Mouse (Mus musculus): ENCODE data around the gene Ttc17. TPM values are rescaled to one million over a fixed set of nuclear protein-coding genes. Genes with fewer than 3 reads are reported as not detected.

Ttc17 gene
- polyA plus RNA-seq, 1 experiment from 2014 or later, result 19.7 TPM

DNA sequence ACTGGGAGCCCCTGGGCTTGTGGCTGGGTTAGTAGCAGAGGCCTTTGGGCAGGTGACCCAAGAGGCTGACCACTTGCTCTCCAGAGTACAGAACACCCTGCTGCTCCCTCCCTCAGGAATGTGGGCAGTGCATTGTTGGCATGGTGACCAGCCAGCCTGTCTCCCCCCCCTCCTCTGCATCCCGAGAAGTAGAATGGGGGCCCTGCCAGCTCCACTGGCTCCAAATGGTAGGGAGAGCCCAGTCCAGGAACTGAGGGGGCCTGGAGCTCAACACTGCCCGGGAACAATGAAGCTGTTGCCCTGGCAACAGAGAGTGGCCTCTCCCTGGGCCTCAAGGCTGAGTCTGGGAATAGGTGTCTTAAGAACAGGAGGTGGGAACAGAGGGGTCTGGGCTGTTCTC is 117.3 kb downstream of the Ttc17 start:
- WGBS, result 0% methylated on average over 2 of the region's 2 CpGs
- H3K4me2 ChIP-seq (ENCODE audit: low read depth, low read length), result no peak overlapping the region
- H3K36me3 ChIP-seq (ENCODE audit: control insufficient read depth, insufficient read depth, low read length), result no peaks in the 10 kb centered on the region
- no peaks in the 10 kb centered on the region for H3K9me3 ChIP-seq (replicated peaks; ENCODE audit: control insufficient read depth, low read length)
- H3K27me3 ChIP-seq (ENCODE audit: control insufficient read depth, insufficient read depth, low read length), result no peaks in the 10 kb centered on the region
- 0 out of 2 replicates have a peak, but pooled peaks cover 2% of the 10 kb centered on the region for H3K4me1 ChIP-seq (ENCODE audit: control insufficient read depth, insufficient read depth, low read length)
- H3K4me3 ChIP-seq (replicated peaks; ENCODE audit: low read length), result no peak overlapping the region
- H3K9ac ChIP-seq (ENCODE audit: low read length), result no peak overlapping the region
- ATAC-seq (ENCODE audit: insufficient read depth, low FRiP score), result peak; percentile 59; the same call in 1 of the 2 replicates
- no peak overlapping the region for H3K27ac ChIP-seq (ENCODE audit: low read length)

DNA sequence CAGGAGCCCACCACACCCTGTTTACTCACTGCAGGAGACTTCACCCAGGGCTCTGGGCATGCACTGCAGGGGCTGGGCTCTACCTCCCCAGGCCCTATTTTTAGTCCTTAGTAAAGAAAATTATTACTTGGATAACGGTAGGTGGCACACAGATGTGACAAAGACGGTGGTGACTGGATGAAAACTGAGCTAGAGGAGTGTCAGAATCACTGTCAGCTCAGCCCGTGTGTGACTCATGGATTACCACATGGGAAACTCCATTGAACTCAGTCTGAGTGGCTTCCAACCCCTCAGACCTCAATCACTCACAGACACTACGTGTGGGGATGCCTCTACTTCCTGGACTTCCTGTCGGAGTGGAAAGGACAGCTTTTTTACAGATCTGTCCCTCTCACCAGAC is 118.4 kb downstream of the Ttc17 start:
- WGBS, result 36% methylated on average over 5 of the region's 5 CpGs
- Histone ChIP-seq H3K27ac (ENCODE audit: low read length) (no peak overlapping the region), H3K4me1 (ENCODE audit: control insufficient read depth, insufficient read depth, low read length) (0 out of 2 replicates have a peak, but pooled peaks cover 2% of the 10 kb centered on the region), H3K27me3 (ENCODE audit: control insufficient read depth, insufficient read depth, low read length) (no peaks in the 10 kb centered on the region), H3K9ac (ENCODE audit: low read length) (no peak overlapping the region), H3K4me2 (ENCODE audit: low read depth, low read length) (no peak overlapping the region), H3K36me3 (ENCODE audit: control insufficient read depth, insufficient read depth, low read length) (no peaks in the 10 kb centered on the region), H3K4me3 (replicated peaks; ENCODE audit: low read length) (no peak overlapping the region), H3K9me3 (replicated peaks; ENCODE audit: control insufficient read depth, low read length) (no peaks in the 10 kb centered on the region)
- ATAC-seq (ENCODE audit: insufficient read depth, low FRiP score), result no peak

GRCm38 (mm10) chr2:94287435-94287834 is 119.1 kb downstream of the Ttc17 start:
- no peaks in the 10 kb centered on the region for H3K27me3 ChIP-seq (ENCODE audit: control insufficient read depth, insufficient read depth, low read length)
- H3K36me3 ChIP-seq (ENCODE audit: control insufficient read depth, insufficient read depth, low read length), result no peaks in the 10 kb centered on the region
- H3K9me3 ChIP-seq (replicated peaks; ENCODE audit: control insufficient read depth, low read length), result no peaks in the 10 kb centered on the region
- no peak for ATAC-seq (ENCODE audit: insufficient read depth, low FRiP score)
- 64% methylated on average over 7 of the region's 7 CpGs for WGBS
- no peak overlapping the region for H3K4me3 ChIP-seq (replicated peaks; ENCODE audit: low read length)
- H3K27ac ChIP-seq (ENCODE audit: low read length), result no peak overlapping the region
- 0 out of 2 replicates have a peak, but pooled peaks cover 2% of the 10 kb centered on the region for H3K4me1 ChIP-seq (ENCODE audit: control insufficient read depth, insufficient read depth, low read length)
- no peak overlapping the region for H3K9ac ChIP-seq (ENCODE audit: low read length)
- H3K4me2 ChIP-seq (ENCODE audit: low read depth, low read length), result no peak overlapping the region

DNA sequence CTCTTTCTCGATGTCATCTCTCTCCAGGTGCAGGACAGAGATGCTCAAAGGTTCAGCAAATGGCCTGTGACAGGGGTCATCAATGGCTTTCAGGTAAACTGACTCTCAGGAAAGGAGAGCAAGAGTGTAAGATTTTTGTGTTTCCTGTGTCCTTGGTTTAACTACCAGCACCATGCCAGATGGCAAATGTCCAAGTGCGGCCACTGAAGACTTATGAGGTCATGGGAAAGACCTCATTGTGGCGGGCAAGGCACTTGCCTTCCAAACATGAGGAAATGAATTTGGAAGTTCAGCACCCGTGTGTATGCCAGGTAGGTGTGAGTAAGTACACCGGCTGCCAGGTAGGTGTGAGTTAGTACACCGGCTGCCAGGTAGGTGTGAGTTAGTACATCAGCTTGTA is 123.0 kb downstream of the Ttc17 start:
- Histone ChIP-seq H3K4me1 (ENCODE audit: control insufficient read depth, insufficient read depth, low read length) (no peaks in the 10 kb centered on the region), H3K4me2 (ENCODE audit: low read depth, low read length) (no peak overlapping the region), H3K4me3 (replicated peaks; ENCODE audit: low read length) (no peak overlapping the region), H3K36me3 (ENCODE audit: control insufficient read depth, insufficient read depth, low read length) (no peaks in the 10 kb centered on the region), H3K27ac (ENCODE audit: low read length) (no peak overlapping the region), H3K9me3 (replicated peaks; ENCODE audit: control insufficient read depth, low read length) (no peaks in the 10 kb centered on the region), H3K27me3 (ENCODE audit: control insufficient read depth, insufficient read depth, low read length) (no peaks in the 10 kb centered on the region), H3K9ac (ENCODE audit: low read length) (no peak overlapping the region)
- no peak for ATAC-seq (ENCODE audit: insufficient read depth, low FRiP score)
- 66% methylated on average over 6 of the region's 6 CpGs for WGBS

DNA sequence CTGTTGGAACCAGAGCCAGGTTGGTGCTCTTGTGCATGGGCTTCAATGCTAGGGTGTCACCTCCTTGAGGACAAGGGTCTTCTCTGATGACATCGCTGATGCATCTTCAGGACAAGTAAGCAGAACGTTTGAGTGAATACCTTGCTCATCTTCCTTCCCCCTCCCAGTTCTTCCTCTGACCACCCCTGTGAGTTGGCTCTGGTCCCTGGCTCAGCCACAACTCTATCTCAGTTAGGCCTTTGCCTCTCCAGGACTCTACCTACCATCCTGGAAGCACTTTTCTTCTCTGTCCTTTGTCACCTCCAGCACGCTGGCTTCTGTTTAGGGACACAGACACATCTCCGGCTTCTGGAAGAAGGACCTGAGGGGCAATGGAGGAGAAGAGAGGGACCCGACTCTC is 126.9 kb downstream of the Ttc17 start:
- Histone ChIP-seq H3K9me3 (replicated peaks; ENCODE audit: control insufficient read depth, low read length) (no peaks in the 10 kb centered on the region), H3K27ac (ENCODE audit: low read length) (no peak overlapping the region), H3K36me3 (ENCODE audit: control insufficient read depth, insufficient read depth, low read length) (no peaks in the 10 kb centered on the region), H3K9ac (ENCODE audit: low read length) (no peak overlapping the region), H3K4me3 (replicated peaks; ENCODE audit: low read length) (no peak overlapping the region), H3K4me2 (ENCODE audit: low read depth, low read length) (no peak overlapping the region), H3K27me3 (ENCODE audit: control insufficient read depth, insufficient read depth, low read length) (peaks cover 5% of the 10 kb centered on the region; the same call in 1 of the 2 replicates), H3K4me1 (ENCODE audit: control insufficient read depth, insufficient read depth, low read length) (no peaks in the 10 kb centered on the region)
- no peak for ATAC-seq (ENCODE audit: insufficient read depth, low FRiP score)
- 75% methylated on average over 5 of the region's 5 CpGs for WGBS

DNA sequence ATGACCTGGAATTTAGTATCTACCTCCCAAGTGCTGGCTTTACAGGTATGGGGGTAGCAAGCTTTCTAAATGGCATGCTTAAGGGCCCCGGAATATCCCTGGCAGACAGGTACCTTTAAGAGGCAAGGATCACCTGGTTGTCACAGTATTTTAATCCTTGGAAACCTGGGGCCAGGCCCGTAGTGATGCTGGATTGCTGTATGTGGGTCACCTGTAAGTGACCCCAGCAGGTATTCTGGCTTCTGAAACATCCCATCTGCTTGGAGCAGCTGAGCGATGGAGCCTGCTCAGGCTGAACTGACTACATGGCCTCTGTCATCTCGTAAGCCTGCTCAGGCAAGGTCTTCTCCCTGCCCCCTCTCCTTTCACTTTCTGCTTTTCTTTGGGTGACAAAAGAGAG is 130.4 kb downstream of the Ttc17 start:
- Histone ChIP-seq H3K9ac (ENCODE audit: low read length) (no peak overlapping the region), H3K4me3 (replicated peaks; ENCODE audit: low read length) (no peak overlapping the region), H3K27ac (ENCODE audit: low read length) (no peak overlapping the region), H3K9me3 (replicated peaks; ENCODE audit: control insufficient read depth, low read length) (no peaks in the 10 kb centered on the region), H3K4me1 (ENCODE audit: control insufficient read depth, insufficient read depth, low read length) (no peaks in the 10 kb centered on the region), H3K27me3 (ENCODE audit: control insufficient read depth, insufficient read depth, low read length) (peaks cover 15% of the 10 kb centered on the region), H3K4me2 (ENCODE audit: low read depth, low read length) (no peak overlapping the region), H3K36me3 (ENCODE audit: control insufficient read depth, insufficient read depth, low read length) (no peaks in the 10 kb centered on the region)
- 60% methylated on average over 4 of the region's 4 CpGs for WGBS
- no peak for ATAC-seq (ENCODE audit: insufficient read depth, low FRiP score)

DNA sequence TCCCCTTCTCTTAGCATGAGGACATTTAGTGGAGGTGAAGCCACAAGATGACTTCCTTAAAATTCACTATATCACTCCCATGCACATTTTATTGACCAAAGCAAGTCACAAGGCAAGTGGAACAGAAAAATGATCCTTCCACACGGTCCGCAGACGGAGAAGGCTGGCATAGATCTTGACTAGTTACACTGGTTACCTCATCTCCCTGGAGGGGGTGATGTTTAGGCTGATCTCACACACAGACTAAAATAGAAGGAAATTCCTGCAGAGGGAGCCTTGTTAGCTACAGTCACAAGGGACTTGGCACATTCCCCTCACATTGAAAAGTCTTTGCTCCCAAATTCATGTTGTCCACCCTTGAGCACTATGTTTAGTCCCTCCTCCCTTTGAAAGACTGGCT is 130.8 kb downstream of the Ttc17 start:
- H3K4me3 ChIP-seq (replicated peaks; ENCODE audit: low read length), result no peak overlapping the region
- no peak overlapping the region for H3K4me2 ChIP-seq (ENCODE audit: low read depth, low read length)
- no peak overlapping the region for H3K27ac ChIP-seq (ENCODE audit: low read length)
- WGBS, result 72% methylated on average over 3 of the region's 3 CpGs
- H3K27me3 ChIP-seq (ENCODE audit: control insufficient read depth, insufficient read depth, low read length), result peaks cover 15% of the 10 kb centered on the region
- no peaks in the 10 kb centered on the region for H3K36me3 ChIP-seq (ENCODE audit: control insufficient read depth, insufficient read depth, low read length)
- H3K9ac ChIP-seq (ENCODE audit: low read length), result no peak overlapping the region
- ATAC-seq (ENCODE audit: insufficient read depth, low FRiP score), result no peak
- no peaks in the 10 kb centered on the region for H3K9me3 ChIP-seq (replicated peaks; ENCODE audit: control insufficient read depth, low read length)
- H3K4me1 ChIP-seq (ENCODE audit: control insufficient read depth, insufficient read depth, low read length), result no peaks in the 10 kb centered on the region

- H3K9me3 ChIP-seq (replicated peaks; ENCODE audit: control insufficient read depth, low read length), result no peaks in the 10 kb centered on the region
- H3K36me3 ChIP-seq (ENCODE audit: control insufficient read depth, insufficient read depth, low read length), result no peaks in the 10 kb centered on the region
- H3K4me2 ChIP-seq (ENCODE audit: low read depth, low read length), result peak overlapping the region; percentile 89
- H3K27ac ChIP-seq (ENCODE audit: low read length), result no peak overlapping the region; the same call in 1 of the 2 replicates
- H3K27me3 ChIP-seq (ENCODE audit: control insufficient read depth, insufficient read depth, low read length), result peaks cover 15% of the 10 kb centered on the region
- H3K9ac ChIP-seq (ENCODE audit: low read length), result peak overlapping the region; percentile 68
- peak; percentile 88 for ATAC-seq (ENCODE audit: insufficient read depth, low FRiP score)
- H3K4me3 ChIP-seq (replicated peaks; ENCODE audit: low read length), result peak overlapping the region; percentile 52
- H3K4me1 ChIP-seq (ENCODE audit: control insufficient read depth, insufficient read depth, low read length), result no peaks in the 10 kb centered on the region
- 1% methylated on average over 69 of the region's 72 CpGs for WGBS
These were observed 133.1 kb downstream of the Ttc17 start for GRCm38 (mm10) chr2:94273154-94274021.

GRCm38 (mm10) chr2:94271176-94271575 is 135.3 kb downstream of the Ttc17 start:
- no peak for ATAC-seq (ENCODE audit: insufficient read depth, low FRiP score)
- 90% methylated on average over 10 of the region's 10 CpGs for WGBS
- Histone ChIP-seq H3K9ac (ENCODE audit: low read length) (no peak overlapping the region), H3K9me3 (replicated peaks; ENCODE audit: control insufficient read depth, low read length) (no peaks in the 10 kb centered on the region), H3K27ac (ENCODE audit: low read length) (no peak overlapping the region), H3K4me2 (ENCODE audit: low read depth, low read length) (no peak overlapping the region), H3K4me3 (replicated peaks; ENCODE audit: low read length) (no peak overlapping the region), H3K4me1 (ENCODE audit: control insufficient read depth, insufficient read depth, low read length) (no peaks in the 10 kb centered on the region), H3K27me3 (ENCODE audit: control insufficient read depth, insufficient read depth, low read length) (peaks cover 14% of the 10 kb centered on the region), H3K36me3 (ENCODE audit: control insufficient read depth, insufficient read depth, low read length) (no peaks in the 10 kb centered on the region)
